Mouse (Mus musculus): ENCODE measurements around the gene Ephb3.

GRCm38 (mm10) chr16:21246391-21247036, 42.0 kb downstream of the Ephb3 start:
- TF ChIP-seq CTCF (IDR thresholded peaks at IDR 0.05; ENCODE audit: low read depth) (no peak), EP300 (IDR thresholded peaks at IDR 0.05; ENCODE audit: low read depth) (no peak)

Measured in liver, postnatal 0 days (tissue).